Mouse (Mus musculus) lung, postnatal 0 days (tissue): ENCODE data around the gene 1600015I10Rik. TPM values are rescaled to one million over a fixed set of nuclear protein-coding genes. Genes with fewer than 3 reads are reported as not detected.
A peak's percentile ranks its signal among the peaks of the same experiment; 100 is the strongest.

Experiments
- ATAC-seq: fragments of 200-750 bp; cut with Nextera tagmentation; 2 replicates; pipeline ENCODE4 v1.8.0; 2017; ENCODE audit warnings: moderate library complexity
- DNase-seq: peaks from one replicate; pipeline ENCODE4 v3.0.0-alpha.2; 2016; ENCODE audit warnings: low spot score
- H3K27ac ChIP-seq: fragments of 300-500 bp; sonication (generic); 2 replicates; pipeline ENCODE4 v1.5.1; 2014; ENCODE audit warnings: antibody characterized with exemption, mild to moderate bottlenecking, low read length, mixed read lengths
- H3K27me3 ChIP-seq: fragments of 300-500 bp; sonication (generic); replicated peaks from 2 replicates; pipeline ENCODE4 v1.6.1; 2014; ENCODE audit warnings: low read length, mixed read lengths; ENCODE audit not compliant: insufficient read depth
- H3K36me3 ChIP-seq: fragments of 300-500 bp; sonication (generic); 2 replicates; pipeline ENCODE4 v1.6.1; 2014; ENCODE audit warnings: low read length, mixed read lengths; ENCODE audit not compliant: insufficient read depth
- H3K4me1 ChIP-seq: fragments of 300-500 bp; sonication (generic); 2 replicates; pipeline ENCODE4 v1.6.1; 2014; ENCODE audit warnings: antibody characterized with exemption, low read depth, low read length, mixed read lengths; ENCODE audit not compliant: insufficient read depth
- H3K4me2 ChIP-seq: fragments of 300-500 bp; sonication (generic); replicated peaks from 2 replicates; pipeline ENCODE4 v1.6.1; 2014; ENCODE audit warnings: low read depth, mild to moderate bottlenecking, low read length, moderate library complexity, mixed read lengths
- H3K4me3 ChIP-seq: fragments of 300-500 bp; sonication (generic); 2 replicates; pipeline ENCODE4 v1.5.1; 2014; ENCODE audit warnings: low read depth, low read length
- H3K9ac ChIP-seq: fragments of 300-500 bp; sonication (generic); replicated peaks from 2 replicates; pipeline ENCODE4 v1.6.1; 2014; ENCODE audit warnings: low read depth, mild to moderate bottlenecking
- H3K9me3 ChIP-seq: fragments of 300-500 bp; sonication (generic); 2 replicates; pipeline ENCODE4 v1.6.1; 2016; ENCODE audit warnings: low read length, mixed read lengths
- CTCF ChIP-seq: IDR thresholded peaks from 2 replicates; pipeline ENCODE4 v1.5.1; 2016; ENCODE audit warnings: antibody characterized with exemption, mild to moderate bottlenecking
- EP300 ChIP-seq: IDR thresholded peaks from 2 replicates; pipeline ENCODE4 v1.6.1; 2016; ENCODE audit warnings: antibody characterized with exemption, mild to moderate bottlenecking, control low read depth
- WGBS: fragments of 180-500 bp; shearing (Covaris S2); extraction: QIAGEN DNeasy Blood & Tissue Kit; methylation state at CpG from one replicate; pipeline ENCODE4 v1.1.7; 2014; 5-methylcytosine and 5-hydroxymethylcytosine counted together
- polyA plus RNA-seq: library from polyadenylated mRNA; unstranded; fragments of >200 nt; fragmentation: Nextera tagmentation; extraction: Ambion mirVana; gene quantifications from 2 replicates; pipeline ENCODE4 v1.2.1, GENCODE M21; 2015

The 1600015I10Rik gene
- polyA plus RNA-seq, 1 experiment from 2014 or later, result not detected

DNA sequence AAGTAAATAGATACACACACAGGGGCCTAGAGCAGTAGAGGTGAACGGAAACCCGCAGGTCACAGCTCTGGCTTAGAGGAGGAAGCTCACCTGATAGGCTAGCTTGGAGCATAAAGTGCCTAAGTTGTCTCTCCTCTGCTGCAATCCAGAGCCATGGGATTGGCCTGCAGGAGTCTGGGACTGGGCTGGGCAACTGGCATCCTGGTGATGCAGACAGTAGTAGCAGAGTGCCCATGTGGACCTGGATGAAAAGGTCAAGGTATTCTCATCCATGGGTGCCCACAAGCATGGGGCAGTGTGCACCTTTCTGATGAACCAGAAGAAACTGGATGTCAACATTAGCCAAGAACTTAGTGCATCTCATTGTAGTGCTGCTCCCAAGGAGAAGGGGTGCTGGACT, 16.1 kb upstream of the 1600015I10Rik start:
- no peaks in the 10 kb centered on the region for H3K36me3 ChIP-seq
- H3K9ac ChIP-seq, result no peak overlapping the region
- no peak overlapping the region for H3K27ac ChIP-seq
- H3K4me1 ChIP-seq, result no peaks in the 10 kb centered on the region
- no peak overlapping the region for H3K4me2 ChIP-seq
- no peak for ATAC-seq
- no peaks in the 10 kb centered on the region for H3K9me3 ChIP-seq
- TF ChIP-seq EP300, result no peak
- TF ChIP-seq CTCF, result no peak
- H3K4me3 ChIP-seq, result no peak overlapping the region
- WGBS, result 96% methylated on average over 2 of the region's 2 CpGs
- no peak for DNase-seq
- H3K27me3 ChIP-seq, result no peaks in the 10 kb centered on the region

- Histone ChIP-seq H3K4me1 (no peaks in the 10 kb centered on the region), H3K9me3 (no peaks in the 10 kb centered on the region), H3K4me2 (no peak overlapping the region), H3K4me3 (no peak overlapping the region), H3K27me3 (no peaks in the 10 kb centered on the region), H3K36me3 (no peaks in the 10 kb centered on the region), H3K27ac (no peak overlapping the region), H3K9ac (no peak overlapping the region)
- no peak for DNase-seq
- WGBS, result 77% methylated on average over 2 of the region's 2 CpGs
- no peak for TF ChIP-seq EP300
- no peak for TF ChIP-seq CTCF
- ATAC-seq, result no peak
These were observed 19.9 kb downstream of the 1600015I10Rik start for GRCm38 (mm10) chr6:48949596-48949995.

DNA sequence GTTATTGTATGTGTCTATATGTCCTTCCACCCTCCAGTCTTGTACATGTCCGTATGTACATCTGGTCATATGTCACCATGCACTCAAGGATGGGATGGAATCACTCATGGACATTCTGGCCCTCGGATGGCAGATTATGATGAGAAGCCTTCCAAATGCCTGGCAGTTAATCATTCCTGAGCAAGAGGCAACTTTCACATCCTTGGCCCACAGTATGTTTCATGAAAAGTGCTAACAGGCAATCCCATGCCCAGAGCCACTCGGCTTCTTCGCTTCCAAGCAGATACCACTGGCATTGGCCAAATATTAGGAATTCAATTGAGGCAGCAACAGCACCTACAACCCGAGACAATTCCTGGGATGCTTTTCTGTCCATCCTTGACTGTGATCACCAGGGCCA, 21.0 kb downstream of the 1600015I10Rik start:
- no peaks in the 10 kb centered on the region for H3K36me3 ChIP-seq
- TF ChIP-seq CTCF, result no peak
- no peak for TF ChIP-seq EP300
- no peak overlapping the region for H3K27ac ChIP-seq
- ATAC-seq (no peak), DNase-seq (no peak)
- no peaks in the 10 kb centered on the region for H3K9me3 ChIP-seq
- no peak overlapping the region for H3K4me3 ChIP-seq
- no peaks in the 10 kb centered on the region for H3K27me3 ChIP-seq
- no peak overlapping the region for H3K4me2 ChIP-seq
- no peaks in the 10 kb centered on the region for H3K4me1 ChIP-seq
- H3K9ac ChIP-seq, result no peak overlapping the region
- WGBS, result 84% methylated on average over 5 of the region's 5 CpGs

GRCm38 (mm10) chr6:48951630-48952029, 21.9 kb downstream of the 1600015I10Rik start:
- Histone ChIP-seq H3K4me3 (no peak overlapping the region), H3K9ac (no peak overlapping the region), H3K4me1 (no peaks in the 10 kb centered on the region), H3K9me3 (no peaks in the 10 kb centered on the region), H3K4me2 (no peak overlapping the region), H3K36me3 (no peaks in the 10 kb centered on the region), H3K27me3 (no peaks in the 10 kb centered on the region), H3K27ac (no peak overlapping the region)
- TF ChIP-seq CTCF (no peak), EP300 (no peak)
- DNase-seq, result no peak
- 85% methylated on average over 6 of the region's 6 CpGs for WGBS
- no peak for ATAC-seq

GRCm38 (mm10) chr6:48953220-48953619, 23.5 kb downstream of the 1600015I10Rik start:
- Histone ChIP-seq H3K27me3 (no peaks in the 10 kb centered on the region), H3K36me3 (no peaks in the 10 kb centered on the region), H3K9me3 (no peaks in the 10 kb centered on the region), H3K27ac (no peak overlapping the region), H3K4me1 (no peaks in the 10 kb centered on the region), H3K9ac (no peak overlapping the region), H3K4me3 (no peak overlapping the region), H3K4me2 (no peak overlapping the region)
- DNase-seq (no peak), ATAC-seq (no peak)
- no peak for TF ChIP-seq CTCF
- TF ChIP-seq EP300, result no peak
- 78% methylated on average over 5 of the region's 5 CpGs for WGBS

DNA sequence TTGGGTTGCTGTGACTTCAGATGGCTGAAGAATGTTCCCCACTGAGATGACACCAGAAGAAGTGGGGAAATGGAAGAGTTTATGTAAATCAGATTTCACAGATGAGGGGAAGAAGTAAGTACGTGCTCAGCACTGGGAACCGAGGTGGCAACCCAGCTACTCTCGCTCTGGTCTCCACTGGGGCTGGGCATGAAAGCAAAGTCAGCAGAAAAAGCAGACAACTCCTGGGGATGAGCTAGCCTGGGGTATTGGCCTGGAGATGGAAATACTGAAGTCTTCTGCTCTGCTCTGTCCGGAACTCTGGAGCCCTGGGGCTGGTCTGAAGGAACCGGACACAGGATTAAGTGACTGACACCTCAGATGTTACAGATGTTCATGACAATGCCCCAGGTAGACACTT, 24.5 kb downstream of the 1600015I10Rik start:
- no peaks in the 10 kb centered on the region for H3K4me1 ChIP-seq
- H3K36me3 ChIP-seq, result no peaks in the 10 kb centered on the region
- H3K4me2 ChIP-seq, result no peak overlapping the region
- ATAC-seq (no peak), DNase-seq (no peak)
- H3K27me3 ChIP-seq, result no peaks in the 10 kb centered on the region
- no peak overlapping the region for H3K9ac ChIP-seq
- no peak overlapping the region for H3K27ac ChIP-seq
- no peaks in the 10 kb centered on the region for H3K9me3 ChIP-seq
- H3K4me3 ChIP-seq, result no peak overlapping the region
- WGBS, result 81% methylated on average over 5 of the region's 5 CpGs
- no peak for TF ChIP-seq EP300
- TF ChIP-seq CTCF, result no peak

GRCm38 (mm10) chr6:48954946-48955345, 25.3 kb downstream of the 1600015I10Rik start:
- no peak overlapping the region for H3K4me2 ChIP-seq
- DNase-seq (peak; percentile 77), ATAC-seq (peak; percentile 61)
- no peak overlapping the region for H3K27ac ChIP-seq
- no peaks in the 10 kb centered on the region for H3K36me3 ChIP-seq
- H3K9ac ChIP-seq, result no peak overlapping the region
- TF ChIP-seq CTCF (peak; percentile 81), EP300 (no peak)
- no peaks in the 10 kb centered on the region for H3K4me1 ChIP-seq
- 17% methylated on average over 1 of the region's 1 CpGs for WGBS
- H3K27me3 ChIP-seq, result no peaks in the 10 kb centered on the region
- no peaks in the 10 kb centered on the region for H3K9me3 ChIP-seq
- no peak overlapping the region for H3K4me3 ChIP-seq
